Mouse (Mus musculus): Measurements from ENCODE around the gene Pdk2. TPM values are rescaled to one million over a fixed set of nuclear protein-coding genes. Genes with fewer than 3 reads are reported as not detected.
A peak's percentile ranks its signal among the peaks of the same experiment; 100 is the strongest.

The Pdk2 gene
- polyA plus RNA-seq, 1 experiment from 2014 or later: 16.2 TPM

DNA sequence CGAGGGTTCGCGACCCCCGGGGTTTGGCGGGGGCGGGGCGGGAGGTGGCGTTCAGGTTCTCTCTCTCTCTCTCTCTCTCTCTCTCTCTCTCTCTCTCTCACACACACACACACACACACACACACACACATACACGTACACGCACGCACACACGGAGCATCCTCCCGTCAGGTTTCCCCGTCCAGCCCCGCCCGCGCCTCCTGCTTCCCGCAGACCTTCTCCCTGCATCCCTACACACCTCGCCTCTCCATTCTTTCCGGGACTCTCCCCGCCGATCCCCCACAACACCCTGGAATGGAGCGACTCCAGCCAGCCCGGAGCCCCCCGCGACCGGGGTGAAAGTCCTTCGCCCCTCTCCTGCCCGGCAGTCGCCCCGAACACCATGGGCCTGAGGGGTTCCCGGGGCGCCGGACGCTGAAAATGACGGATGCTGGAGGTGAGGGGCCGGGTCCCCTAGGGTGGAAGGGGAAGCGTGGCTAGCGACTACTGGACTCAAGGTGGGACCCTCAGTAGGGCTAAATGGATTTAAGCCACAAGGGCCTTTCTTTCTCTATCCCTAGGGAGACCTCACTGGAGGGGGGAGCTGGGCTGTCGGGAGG is 30.9 kb downstream of the Pdk2 start:
- TF ChIP-seq EP300 (IDR thresholded peaks at IDR 0.05; ENCODE audit: low read depth) (no peak), CTCF (IDR thresholded peaks at IDR 0.05; ENCODE audit: low read depth) (no peak)
- Histone ChIP-seq H3K9me3 (ENCODE audit: low read length) (no peaks in the 10 kb centered on the region), H3K4me2 (ENCODE audit: low read depth, low read length) (peak overlapping the region; percentile 75), H3K9ac (replicated peaks) (peak overlapping the region; percentile 95), H3K4me1 (ENCODE audit: insufficient read depth) (peaks cover 38% of the 10 kb centered on the region), H3K27me3 (ENCODE audit: insufficient read depth, low read length) (peaks cover 34% of the 10 kb centered on the region), H3K4me3 (ENCODE audit: low read depth, low read length) (peak overlapping the region; percentile 78), H3K27ac (ENCODE audit: low read depth) (peak overlapping the region; percentile 99), H3K36me3 (replicated peaks; ENCODE audit: insufficient read depth, low read length) (peaks cover 3% of the 10 kb centered on the region)
- DNase-seq (no peak), ATAC-seq (no peak)
- WGBS (ENCODE audit: insufficient replicate concordance): 2% methylated on average over 23 of the region's 40 CpGs

DNA sequence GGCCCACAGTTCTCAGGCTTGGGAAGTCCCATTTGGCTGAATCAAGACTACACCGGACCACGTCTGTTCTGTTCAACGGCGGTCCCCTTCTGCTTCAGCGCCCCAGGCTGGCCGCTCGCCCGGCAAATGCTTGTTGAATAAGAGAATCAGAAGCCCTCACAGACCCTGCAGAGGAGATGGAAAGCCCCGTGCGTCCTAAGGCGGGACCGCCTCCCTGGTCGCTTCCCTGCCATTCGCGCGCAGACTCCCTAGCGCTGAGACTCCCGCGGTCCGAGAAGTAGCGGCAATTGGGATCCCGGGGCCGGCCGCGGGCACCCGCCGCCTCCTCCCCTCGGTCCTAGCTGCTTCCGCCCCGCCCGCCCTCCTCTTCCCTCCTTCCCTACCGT is 31.5 kb downstream of the Pdk2 start, which contains the start of gene Samd14:
Gene Samd14, plus strand, starts transcription at position 251 of the 386 bp plus-strand sequence.
- Histone ChIP-seq H3K27me3 (ENCODE audit: insufficient read depth, low read length) (peaks cover 34% of the 10 kb centered on the region), H3K36me3 (replicated peaks; ENCODE audit: insufficient read depth, low read length) (peaks cover 7% of the 10 kb centered on the region), H3K4me1 (ENCODE audit: insufficient read depth) (peaks cover 38% of the 10 kb centered on the region), H3K4me3 (ENCODE audit: low read depth, low read length) (peak within 1 kb of the TSS; percentile 78), H3K9me3 (ENCODE audit: low read length) (no peaks in the 10 kb centered on the region), H3K27ac (ENCODE audit: low read depth) (peak within 1 kb of the TSS; percentile 99), H3K4me2 (ENCODE audit: low read depth, low read length) (peak within 1 kb of the TSS; percentile 75), H3K9ac (replicated peaks) (peak within 1 kb of the TSS; percentile 95)
- TF ChIP-seq EP300 (IDR thresholded peaks at IDR 0.05; ENCODE audit: low read depth) (no peak), CTCF (IDR thresholded peaks at IDR 0.05; ENCODE audit: low read depth) (no peak)
- WGBS (ENCODE audit: insufficient replicate concordance): 0% methylated on average over 28 of the region's 32 CpGs
- DNase-seq (peak; percentile 75), ATAC-seq (peak; percentile 18)

DNA sequence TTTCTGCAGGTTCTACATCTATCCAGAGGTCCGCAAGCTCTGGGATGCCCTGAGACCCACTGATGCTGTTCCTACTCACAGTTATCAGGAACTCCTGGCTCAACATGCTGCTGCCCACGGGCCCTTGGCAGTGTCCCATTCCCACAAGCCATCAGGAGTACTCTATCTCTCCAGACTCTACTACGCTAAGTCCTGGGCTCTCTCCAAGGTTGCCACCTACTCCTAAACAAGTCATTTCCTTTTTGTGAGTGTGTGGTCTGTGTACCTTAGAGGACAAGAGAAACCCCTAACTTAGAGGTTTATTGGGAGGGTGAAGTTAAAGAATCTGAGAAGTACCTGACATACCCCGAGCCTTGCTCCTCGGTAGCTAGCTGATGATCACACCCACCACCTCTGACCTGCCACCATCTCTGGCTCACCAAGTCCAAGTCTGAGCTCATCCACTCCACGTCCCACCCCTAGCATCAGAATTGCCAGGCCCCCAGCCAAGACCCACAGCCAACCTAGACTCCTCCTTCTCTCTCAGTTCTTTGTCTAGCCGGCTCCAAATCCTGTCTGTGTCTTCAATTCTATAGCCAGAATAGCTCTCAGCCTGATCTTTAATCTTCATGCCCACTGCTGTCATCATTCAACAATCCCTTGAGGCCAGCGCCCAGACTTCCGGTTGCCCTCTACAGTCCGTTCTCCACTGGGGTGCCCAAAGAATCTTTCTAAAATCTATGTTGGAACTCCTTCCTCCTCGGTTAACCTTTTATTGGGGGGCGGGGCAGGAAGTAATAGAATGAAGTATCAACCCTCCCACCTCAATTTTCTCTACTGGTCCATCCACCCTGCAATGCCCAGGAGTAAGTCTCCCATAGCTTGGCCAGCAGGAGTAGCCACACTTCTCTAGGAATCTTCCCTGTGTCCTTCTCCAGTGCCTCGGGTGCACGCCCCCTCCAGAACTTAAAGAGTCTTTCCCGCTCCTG is 32.2 kb downstream of the Pdk2 start:
- no peak for DNase-seq
- peaks cover 36% of the 10 kb centered on the region for H3K4me1 ChIP-seq (ENCODE audit: insufficient read depth)
- ATAC-seq: no peak
- H3K4me2 ChIP-seq (ENCODE audit: low read depth, low read length): peak overlapping the region; percentile 75
- H3K27me3 ChIP-seq (ENCODE audit: insufficient read depth, low read length): peaks cover 34% of the 10 kb centered on the region
- no peaks in the 10 kb centered on the region for H3K9me3 ChIP-seq (ENCODE audit: low read length)
- peak overlapping the region; percentile 78 for H3K4me3 ChIP-seq (ENCODE audit: low read depth, low read length)
- peak overlapping the region; percentile 95 for H3K9ac ChIP-seq (replicated peaks)
- H3K36me3 ChIP-seq (replicated peaks; ENCODE audit: insufficient read depth, low read length): peaks cover 7% of the 10 kb centered on the region
- WGBS (ENCODE audit: insufficient replicate concordance): 33% methylated on average over 15 of the region's 15 CpGs
- TF ChIP-seq CTCF (IDR thresholded peaks at IDR 0.05; ENCODE audit: low read depth) (no peak), EP300 (IDR thresholded peaks at IDR 0.05; ENCODE audit: low read depth) (no peak)
- H3K27ac ChIP-seq (ENCODE audit: low read depth): peak overlapping the region; percentile 99

- no peak overlapping the region for H3K4me3 ChIP-seq (ENCODE audit: low read depth, low read length)
Measured at GRCm38 (mm10) chr11:95007418-95007817, 33.7 kb downstream of the Pdk2 start.

GRCm38 (mm10) chr11:95006525-95007219 is 34.5 kb downstream of the Pdk2 start:
- no peak for TF ChIP-seq EP300 (IDR thresholded peaks at IDR 0.05; ENCODE audit: low read depth)
- no peak for TF ChIP-seq CTCF (IDR thresholded peaks at IDR 0.05; ENCODE audit: low read depth)
- peaks cover 21% of the 10 kb centered on the region for H3K36me3 ChIP-seq (replicated peaks; ENCODE audit: insufficient read depth, low read length)

More at GRCm38 (mm10) chr11:95007418-95007817, 33.7 kb downstream of the Pdk2 start:
- Histone ChIP-seq H3K4me2 (ENCODE audit: low read depth, low read length) (peak overlapping the region; percentile 88), H3K9me3 (ENCODE audit: low read length) (no peaks in the 10 kb centered on the region), H3K9ac (replicated peaks) (no peak overlapping the region), H3K27me3 (ENCODE audit: insufficient read depth, low read length) (peaks cover 30% of the 10 kb centered on the region), H3K27ac (ENCODE audit: low read depth) (peak overlapping the region; percentile 48; the same call in 1 of the 2 replicates), H3K4me1 (ENCODE audit: insufficient read depth) (peaks cover 31% of the 10 kb centered on the region), H3K36me3 (replicated peaks; ENCODE audit: insufficient read depth, low read length) (peaks cover 13% of the 10 kb centered on the region)
- ATAC-seq (no peak), DNase-seq (no peak)
- TF ChIP-seq EP300 (IDR thresholded peaks at IDR 0.05; ENCODE audit: low read depth) (no peak), CTCF (IDR thresholded peaks at IDR 0.05; ENCODE audit: low read depth) (no peak)
- 23% methylated on average over 3 of the region's 3 CpGs for WGBS (ENCODE audit: insufficient replicate concordance)

More at GRCm38 (mm10) chr11:95006525-95007219, 34.5 kb downstream of the Pdk2 start:
- peaks cover 30% of the 10 kb centered on the region for H3K27me3 ChIP-seq (ENCODE audit: insufficient read depth, low read length)
- peak overlapping the region; percentile 88 for H3K4me2 ChIP-seq (ENCODE audit: low read depth, low read length)
- DNase-seq: peak; percentile 91
- peak overlapping the region; percentile 48 for H3K27ac ChIP-seq (ENCODE audit: low read depth)
- H3K9me3 ChIP-seq (ENCODE audit: low read length): no peaks in the 10 kb centered on the region
- peak; percentile 22; the same call in 1 of the 2 replicates for ATAC-seq
- H3K4me3 ChIP-seq (ENCODE audit: low read depth, low read length): peak overlapping the region; percentile 49
- H3K4me1 ChIP-seq (ENCODE audit: insufficient read depth): peaks cover 31% of the 10 kb centered on the region
- H3K9ac ChIP-seq (replicated peaks): peak overlapping the region; percentile 57
- WGBS (ENCODE audit: insufficient replicate concordance): 2% methylated on average over 27 of the region's 27 CpGs
